Mouse (Mus musculus) neutrophil, adult 5-6 weeks (primary cell): ENCODE data around the gene Rtn3. TPM values are rescaled to one million over a fixed set of nuclear protein-coding genes. Genes with fewer than 3 reads are reported as not detected.

Experiments used
- ATAC-seq: fragments of 151-379, 151-347 bp; 2 replicates; pipeline ENCODE4 v1.8.0; 2017; ENCODE audit warnings: mild to moderate bottlenecking, moderate TSS enrichment; ENCODE audit not compliant: insufficient number of reproducible peaks, poor library complexity, low FRiP score, severe bottlenecking; ENCODE audit errors: extremely low read depth
- total RNA-seq: library from RNA; stranded (forward); fragments of 200-1000 nt; gene quantifications from 2 replicates; pipeline ENCODE4 v1.2.3, GENCODE M21; 2017

Gene Rtn3
- total RNA-seq, 1 experiment from 2014 or later: 71.8 TPM

DNA sequence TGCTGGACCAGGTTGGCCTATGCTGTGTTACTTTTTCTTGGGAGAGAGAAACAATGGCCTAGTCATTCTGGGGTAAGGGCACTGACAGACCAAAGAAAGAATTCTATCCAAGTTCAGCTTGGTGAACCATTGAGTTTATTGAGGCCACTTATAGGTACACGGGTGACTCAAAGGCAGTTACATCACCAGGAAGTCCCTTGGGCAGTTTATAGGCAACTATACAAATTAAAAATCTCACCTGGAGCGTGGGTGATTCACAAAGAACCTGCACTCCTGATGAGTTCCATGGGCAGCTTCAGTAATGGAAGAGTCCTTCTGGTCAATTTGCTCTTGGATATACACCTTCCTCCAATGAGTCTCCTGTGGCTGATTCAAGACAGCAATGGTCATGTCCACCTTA is 9.6 kb upstream of the Rtn3 start:
- no peak for ATAC-seq

DNA sequence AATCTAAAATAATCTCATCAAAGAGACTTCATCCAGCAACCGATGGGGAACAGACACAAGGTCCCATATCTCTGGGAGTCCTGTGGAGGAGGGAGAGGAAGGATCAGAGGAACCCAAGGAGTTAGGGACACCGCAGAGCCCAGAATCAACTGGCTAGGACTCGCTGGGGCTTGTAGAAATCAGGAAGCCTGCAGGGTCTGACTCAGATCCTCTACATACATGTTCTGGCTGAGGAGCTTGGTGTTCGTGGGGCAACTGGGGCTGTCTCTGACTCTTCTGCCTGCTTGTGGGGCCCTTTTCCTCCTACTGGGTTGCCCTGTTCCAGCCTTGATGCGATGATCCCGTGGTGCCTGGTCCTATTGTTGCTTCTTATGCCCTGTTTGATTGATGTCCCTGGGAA is 8.9 kb upstream of the Rtn3 start:
- ATAC-seq: no peak

DNA sequence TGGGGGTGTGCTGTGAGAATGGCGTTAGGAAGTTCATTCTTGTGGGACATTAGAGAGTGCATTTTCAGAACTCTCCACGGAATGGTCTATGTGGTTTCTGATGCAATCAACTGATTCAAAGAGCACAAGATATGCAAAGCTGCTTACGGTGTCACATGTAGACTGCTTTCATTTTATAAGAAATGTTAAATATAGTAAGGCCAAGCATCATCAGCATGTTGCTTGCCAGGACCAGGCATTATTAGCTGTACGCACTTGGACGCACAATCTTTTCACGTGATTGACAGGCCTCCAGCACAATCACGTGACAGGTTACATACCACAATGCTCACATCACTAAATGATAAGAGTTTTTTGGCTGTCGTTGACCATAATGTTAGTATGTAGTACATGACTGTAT is 4.6 kb upstream of the Rtn3 start:
- peak; percentile 63 for ATAC-seq

DNA sequence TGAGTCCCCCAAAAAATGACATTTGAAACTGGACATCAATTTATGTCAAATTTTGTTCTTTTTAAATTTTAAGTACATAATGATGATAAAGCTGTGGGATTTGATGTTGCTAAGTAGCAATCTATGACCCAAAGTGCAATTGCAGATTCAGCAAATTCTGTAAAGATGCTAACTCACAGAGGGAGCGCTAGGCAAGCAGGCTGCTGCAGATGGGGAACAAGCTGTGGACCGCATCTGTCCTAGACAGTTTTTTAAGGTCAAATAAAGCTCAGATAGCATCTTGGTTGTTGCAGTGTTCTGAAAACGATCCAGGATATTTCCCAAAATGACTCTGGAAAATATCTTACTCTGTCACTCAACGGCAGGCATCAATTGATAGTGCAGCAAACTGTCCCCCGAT is 995 bp upstream of the Rtn3 start:
- no peak for ATAC-seq

DNA sequence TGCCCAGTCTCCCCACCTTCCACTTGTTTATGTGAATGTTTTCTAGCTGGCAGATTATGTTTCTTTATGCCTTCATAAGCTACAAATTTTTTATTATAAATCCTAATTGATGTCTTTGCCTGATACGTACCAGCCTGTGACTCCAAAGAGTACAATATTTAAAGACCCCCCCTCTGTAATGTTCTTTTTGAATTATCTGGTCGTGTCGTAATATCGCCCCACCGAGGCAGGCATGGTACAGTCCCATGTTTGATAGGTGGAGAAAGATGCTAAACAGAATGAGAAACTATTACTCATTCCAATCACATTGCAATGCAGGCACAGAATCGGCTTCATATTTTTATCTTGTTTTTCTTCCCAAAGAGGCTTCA is 416 bp upstream of the Rtn3 start:
- ATAC-seq: no peak

DNA sequence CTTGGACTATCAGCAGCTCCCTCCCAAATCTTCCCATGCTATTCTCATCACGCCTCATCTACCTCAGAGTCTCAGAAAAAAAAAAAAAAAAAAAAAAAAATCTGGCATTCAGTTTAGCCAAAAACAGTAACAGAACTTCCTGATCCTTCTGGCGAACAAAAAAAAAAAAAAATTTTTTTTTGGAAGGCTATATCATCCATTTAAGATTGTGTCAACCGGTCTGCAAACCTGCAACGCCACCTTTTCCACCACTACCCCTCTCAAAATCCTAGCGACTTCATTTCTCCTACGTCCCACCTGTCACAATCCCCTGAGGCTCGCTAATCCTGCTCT is 849 bp downstream of the Rtn3 start:
- ATAC-seq: no peak

DNA sequence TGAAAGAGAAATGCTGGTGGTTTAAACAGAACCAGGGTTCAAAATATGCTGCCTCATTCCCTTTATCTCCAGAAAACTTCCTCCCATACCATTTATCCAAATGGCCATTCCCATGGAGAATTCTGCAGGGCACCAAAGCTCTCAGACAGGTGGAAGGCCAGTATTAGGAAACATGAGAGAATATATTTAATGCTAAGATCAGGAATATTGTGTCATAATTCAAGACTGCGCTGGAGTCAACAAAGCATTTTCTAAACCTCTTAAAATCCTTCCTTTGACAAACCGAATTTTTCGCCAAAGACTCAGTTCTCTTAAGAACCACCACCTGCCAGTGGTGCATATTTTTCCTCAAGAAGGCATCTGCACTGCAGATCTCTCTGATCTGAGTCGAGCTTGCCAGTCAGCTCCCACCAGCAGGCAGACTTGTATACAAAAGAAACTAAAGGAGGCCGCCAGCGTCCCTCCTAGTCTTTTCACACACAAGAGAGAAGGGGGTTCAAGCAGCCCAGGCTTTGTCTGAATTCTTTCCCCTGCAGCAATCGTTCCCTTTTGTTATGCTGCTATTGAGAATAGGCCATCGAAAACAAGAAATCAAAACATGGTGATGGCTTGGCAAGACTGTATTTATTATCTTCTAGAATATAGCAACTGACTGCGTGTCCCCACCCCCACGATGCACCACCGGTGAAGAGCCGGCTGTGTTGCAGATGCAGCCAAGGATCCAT is 1.4 kb downstream of the Rtn3 start:
- no peak for ATAC-seq

DNA sequence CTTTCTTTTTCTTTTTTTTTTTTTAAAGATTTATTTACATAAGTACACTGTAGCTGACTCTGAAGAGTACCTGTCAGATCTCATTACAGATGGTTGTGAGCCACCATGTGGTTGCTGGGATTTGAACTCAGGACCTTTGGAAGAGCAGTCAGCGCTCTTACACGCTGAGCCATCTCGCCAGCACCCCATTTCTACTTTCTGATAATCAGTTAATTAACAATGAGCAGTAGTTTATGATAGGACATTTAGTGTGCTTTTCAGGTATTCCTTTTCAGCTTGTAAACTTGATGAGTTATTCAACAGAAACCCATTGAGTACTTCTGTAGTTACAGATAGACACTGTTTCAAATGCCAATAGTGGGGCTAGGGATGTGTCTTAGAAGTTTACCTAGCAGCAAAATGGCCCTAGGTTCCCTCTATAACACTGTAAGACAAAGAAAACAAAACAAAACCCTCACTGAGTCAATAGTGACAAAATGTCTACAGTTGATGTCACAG is 3.3 kb downstream of the Rtn3 start:
- no peak for ATAC-seq

DNA sequence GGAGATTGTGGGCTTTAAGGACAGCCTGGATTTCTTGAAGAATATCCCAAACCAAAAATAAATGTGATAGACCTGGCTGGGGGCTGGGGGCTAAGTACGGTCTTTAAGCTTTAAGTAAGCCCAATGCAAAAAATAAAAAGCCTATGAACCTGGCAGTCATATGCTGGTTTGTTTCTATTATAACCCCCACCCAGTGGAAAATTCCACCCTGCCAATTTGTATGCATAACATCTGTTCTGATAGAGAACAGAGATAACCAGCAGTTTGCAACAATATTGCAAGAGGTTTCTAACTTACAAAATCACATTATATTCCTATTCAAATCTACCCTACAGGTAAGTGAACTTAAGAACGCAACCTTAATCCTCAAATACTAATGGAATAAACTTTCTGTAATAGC is 12.4 kb downstream of the Rtn3 start:
- no peak for ATAC-seq

DNA sequence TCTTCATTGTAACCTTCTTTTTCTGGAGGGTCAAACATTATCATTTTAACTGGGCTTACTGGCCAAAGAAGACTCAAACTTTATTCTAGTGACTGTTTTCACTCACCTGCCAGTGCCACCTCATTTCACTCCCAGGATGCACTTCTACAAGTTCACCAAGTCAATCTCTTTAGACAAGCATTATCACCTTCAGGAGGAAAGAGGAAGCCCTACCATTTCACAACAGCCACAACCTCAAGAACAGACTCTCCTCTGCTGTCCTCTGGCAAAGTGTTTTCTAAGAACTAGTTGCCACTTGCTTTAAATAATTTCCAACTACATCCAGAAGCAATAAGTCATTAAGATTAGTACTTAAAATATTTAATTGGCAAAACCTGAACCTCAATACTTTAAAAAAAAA is 15.2 kb downstream of the Rtn3 start:
- 0 out of 2 replicates have a peak, but pooled peaks have one; percentile 39 for ATAC-seq

DNA sequence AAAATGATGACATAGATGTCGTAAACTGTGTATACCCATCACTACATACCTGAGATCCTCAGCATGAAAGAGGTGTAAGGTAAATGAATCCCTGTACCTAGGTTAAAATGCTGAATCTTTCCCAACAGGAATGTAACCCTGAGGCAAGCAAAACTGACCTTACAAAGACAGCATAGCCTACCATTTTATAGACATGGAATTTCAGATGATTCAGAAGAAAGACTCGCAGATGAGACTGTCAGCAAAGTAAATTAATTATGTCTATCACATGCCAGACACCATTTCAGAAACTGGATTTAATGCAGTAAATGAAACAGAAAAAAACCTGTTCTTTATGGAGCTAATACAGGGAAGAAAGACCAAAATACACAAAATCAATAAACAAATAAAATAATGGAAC is 23.7 kb downstream of the Rtn3 start:
- no peak for ATAC-seq

DNA sequence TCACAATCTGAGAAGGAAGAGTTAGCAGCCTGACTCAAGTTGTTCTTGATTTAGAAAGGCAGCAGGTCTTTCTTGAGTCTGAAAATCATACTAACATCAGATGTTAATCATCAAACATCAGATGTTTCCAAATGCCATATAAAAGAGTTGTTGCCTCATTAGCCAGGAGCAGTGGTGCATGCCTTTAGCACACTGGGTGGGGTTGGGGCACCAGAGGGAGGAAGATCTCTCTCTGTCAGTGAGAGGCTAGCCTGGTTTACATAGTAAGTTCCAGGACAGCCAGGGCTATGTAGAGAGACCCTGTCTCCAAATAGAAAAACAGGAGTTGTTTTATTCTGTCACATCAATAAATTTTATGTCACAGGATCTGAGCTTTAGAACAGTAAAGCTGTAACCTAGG is 24.2 kb downstream of the Rtn3 start:
- ATAC-seq: no peak

DNA sequence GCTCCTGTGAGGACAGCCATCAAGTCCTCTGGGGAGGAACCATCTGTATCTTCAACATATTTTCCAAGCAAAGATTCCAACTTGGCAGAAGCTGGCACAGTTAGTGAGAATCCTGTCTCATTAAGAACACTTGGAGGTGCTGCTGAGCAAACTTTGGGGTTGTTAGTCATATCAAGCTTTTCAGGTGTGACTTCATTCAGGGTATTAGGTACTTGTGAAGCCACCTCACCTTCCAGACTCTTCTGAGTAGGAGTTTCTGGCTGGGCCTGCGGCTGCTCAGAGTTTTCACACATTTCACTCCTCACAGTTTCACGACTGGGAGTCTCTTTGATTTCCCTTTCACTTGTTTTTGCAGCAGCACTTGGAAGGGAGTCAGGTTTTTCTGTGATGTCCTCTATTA is 26.3 kb downstream of the Rtn3 start:
- ATAC-seq: no peak

DNA sequence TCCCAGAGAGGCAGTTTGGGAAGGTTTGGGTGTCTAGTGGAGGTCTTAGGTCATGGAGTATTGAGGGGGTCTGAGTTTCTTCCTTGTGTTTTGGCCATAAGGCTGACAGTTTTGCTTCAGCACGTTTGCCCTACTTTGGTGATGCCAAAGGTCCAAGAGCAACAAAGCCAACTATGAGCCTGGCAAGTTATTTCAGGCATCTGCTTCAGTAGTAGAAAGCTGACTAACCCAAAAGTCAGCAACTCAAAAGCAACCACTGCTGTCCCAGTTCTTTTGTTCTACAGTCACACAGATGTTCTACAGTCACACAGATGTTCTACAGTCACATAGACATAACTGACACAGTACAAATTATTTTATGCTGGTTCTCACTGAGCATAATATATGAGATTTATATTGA is 37.5 kb downstream of the Rtn3 start:
- no peak for ATAC-seq

DNA sequence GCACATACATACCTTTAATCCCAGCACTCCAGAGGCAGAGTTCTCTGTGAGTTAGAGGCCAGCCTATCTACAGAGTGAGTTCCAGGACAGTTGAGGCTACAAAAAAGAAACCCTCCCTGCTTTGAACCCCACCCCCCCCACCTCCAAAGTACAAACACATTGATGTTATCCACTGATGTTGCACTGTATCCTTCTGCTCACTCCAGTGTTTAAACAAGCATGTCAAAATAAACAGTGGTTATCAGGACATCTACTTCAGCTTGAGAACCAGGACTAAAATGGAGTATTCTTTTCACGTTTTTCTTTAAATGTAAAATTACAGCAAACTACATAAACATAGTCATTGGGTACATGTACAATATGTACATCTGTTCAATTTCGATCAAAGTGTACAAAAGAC is 38.0 kb downstream of the Rtn3 start:
- no peak for ATAC-seq

DNA sequence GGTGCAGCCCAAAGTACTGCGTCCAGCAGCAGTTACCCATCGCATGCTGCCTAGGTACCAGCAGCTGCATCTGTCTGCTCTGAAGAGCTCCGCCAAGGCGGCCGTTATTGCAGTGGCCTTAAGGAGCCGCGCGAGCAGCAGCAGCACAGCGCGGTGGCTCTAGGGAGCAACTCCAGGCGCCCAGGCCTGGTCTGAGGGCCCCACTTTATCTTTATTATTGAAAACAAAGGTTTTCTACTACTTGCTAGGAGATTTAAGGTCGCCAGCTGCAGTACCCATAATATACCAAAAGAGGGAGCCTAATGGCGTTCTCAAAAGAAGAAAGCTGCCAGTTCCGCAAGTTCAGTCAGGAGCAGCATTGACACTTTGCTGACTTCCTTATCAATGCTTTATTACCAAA is 41.6 kb downstream of the Rtn3 start:
- no peak for ATAC-seq

DNA sequence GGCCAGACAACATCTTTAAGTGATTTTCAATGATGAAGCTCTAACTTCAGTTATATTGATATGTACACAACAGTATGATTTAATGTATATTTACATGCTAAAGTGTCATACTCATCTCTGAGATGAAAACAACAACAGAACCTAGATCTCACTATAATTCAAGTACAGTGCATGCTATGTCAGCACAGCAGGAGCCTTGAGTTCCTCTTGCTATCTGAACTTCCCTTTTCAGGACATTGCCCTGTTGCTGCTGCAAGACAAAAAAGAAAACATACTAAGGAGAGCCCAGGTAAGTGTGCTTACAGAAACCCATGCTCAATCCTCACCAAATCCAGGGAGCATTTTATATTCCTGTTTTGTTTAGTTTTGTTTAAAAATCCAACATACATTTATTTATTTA is 44.8 kb downstream of the Rtn3 start:
- ATAC-seq: 0 out of 2 replicates have a peak, but pooled peaks have one; percentile 46

DNA sequence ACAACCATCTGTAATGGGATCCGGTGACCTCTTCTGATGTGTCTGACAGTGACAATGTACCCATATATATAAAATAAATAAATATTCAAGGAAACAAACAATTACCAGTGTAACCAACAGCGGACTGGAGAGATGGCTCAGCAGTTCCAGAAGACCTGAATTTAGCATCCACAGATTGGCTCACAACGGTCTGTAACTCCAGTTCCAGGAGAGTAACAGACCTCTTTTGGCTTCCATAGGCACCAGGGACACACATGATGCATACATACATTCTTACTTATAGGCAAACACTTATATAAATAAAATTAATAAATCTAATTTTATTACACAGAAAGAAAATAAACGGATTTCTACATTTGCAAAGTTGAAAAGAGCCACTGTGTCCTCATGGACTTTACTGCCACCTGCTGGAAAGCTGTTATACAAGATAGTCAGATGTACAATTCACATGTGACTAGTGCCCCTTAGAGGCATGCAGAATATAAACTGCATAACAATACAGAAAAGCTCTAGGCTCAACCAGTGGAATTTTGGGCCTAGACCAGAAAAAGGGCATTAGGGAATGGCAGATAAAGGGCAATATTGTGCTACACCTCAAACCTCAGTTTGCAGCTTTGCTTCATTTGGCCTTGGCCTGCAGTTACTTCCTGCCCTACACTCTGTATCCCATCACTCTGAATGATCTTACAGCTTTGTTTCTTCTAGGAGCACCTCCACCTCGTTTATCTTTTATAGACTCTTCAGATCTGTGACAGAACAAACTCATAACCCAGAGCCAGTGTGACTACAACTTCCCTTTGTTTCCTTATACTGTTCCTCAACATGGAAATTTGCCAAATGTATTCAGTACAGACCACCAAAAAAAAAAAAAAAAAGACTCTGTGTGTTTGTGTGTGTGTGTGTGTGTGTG is 46.8 kb downstream of the Rtn3 start:
- peak; percentile 51; the same call in 1 of the 2 replicates for ATAC-seq

DNA sequence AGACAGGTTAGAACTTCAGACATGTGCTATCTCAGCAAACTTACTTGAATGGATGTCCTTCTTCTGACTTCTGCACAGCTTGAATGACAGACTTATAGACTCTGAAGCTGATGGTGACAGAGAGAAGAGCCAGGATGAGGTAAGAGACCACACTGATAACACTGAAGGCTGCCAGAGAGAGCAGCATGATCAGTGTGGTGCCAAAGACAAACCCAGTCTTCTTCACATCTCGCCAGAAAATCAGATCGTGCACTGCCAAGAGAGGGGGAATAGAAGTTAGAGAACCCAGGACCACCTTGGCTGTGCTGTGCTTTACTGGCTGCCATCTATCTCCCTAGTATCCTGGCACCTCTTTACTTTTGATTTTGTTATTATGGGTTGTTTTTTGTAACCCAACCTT is 48.2 kb downstream of the Rtn3 start:
- no peak for ATAC-seq

DNA sequence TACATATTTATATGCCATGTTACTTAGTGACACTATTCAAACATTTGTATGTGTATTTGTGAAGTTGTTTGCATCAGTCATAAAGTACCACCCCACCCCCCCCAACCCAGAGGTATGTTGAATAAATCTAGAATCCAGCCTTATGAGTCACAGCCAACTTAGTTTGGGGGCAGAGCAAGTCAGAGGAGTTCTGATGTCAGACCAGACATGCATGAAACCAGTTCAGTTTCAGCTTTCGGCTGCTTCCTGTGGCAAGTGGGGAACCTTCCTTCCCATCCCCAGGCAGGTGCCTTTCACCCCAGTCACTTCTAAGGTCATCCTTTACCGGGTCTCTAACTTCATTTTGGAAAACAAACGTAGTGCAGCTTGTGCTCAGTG is 57.7 kb downstream of the Rtn3 start:
- ATAC-seq: no peak
